Mouse (Mus musculus): ENCODE measurements around the gene Mapk8ip2. TPM values are rescaled to one million over a fixed set of nuclear protein-coding genes. Genes with fewer than 3 reads are reported as not detected.
"Not testable (repeated sequence)": the region's sequence is repeated elsewhere in the genome, so short reads cannot be mapped to it uniquely, and the experiment has no call there.

Mapk8ip2 gene
- polyA plus RNA-seq (2017; shearing (Covaris generic)), result under 1 TPM in 1 of 2 experiments, not detected in 1; 0.34 TPM

- ATAC-seq, result no peak
Observed at GRCm38 (mm10) chr15:89453865-89454478, at the start of gene Mapk8ip2. Mapk8ip2 (plus strand) TSS chr15:89453913.

- ATAC-seq, result no peak
Observed at GRCm38 (mm10) chr15:89404831-89405623, 48.7 kb upstream of the Mapk8ip2 start.

- ATAC-seq, result no peak
Observed at GRCm38 (mm10) chr15:89406691-89407090, 47.0 kb upstream of the Mapk8ip2 start.

- ATAC-seq, result no peak
Observed at GRCm38 (mm10) chr15:89410118-89410517, 43.6 kb upstream of the Mapk8ip2 start, which contains the start of gene Syce3. Syce3 (minus strand) TSS chr15:89410503.

- ATAC-seq, result no peak
Observed at GRCm38 (mm10) chr15:89415282-89415681, 38.4 kb upstream of the Mapk8ip2 start.

- ATAC-seq, result no peak
Observed at GRCm38 (mm10) chr15:89421938-89422337, 31.8 kb upstream of the Mapk8ip2 start.

GRCm38 (mm10) chr15:89424621-89425020, 29.1 kb upstream of the Mapk8ip2 start:
- no peak for ATAC-seq

GRCm38 (mm10) chr15:89425711-89426121, 28.0 kb upstream of the Mapk8ip2 start, which contains the start of gene Cpt1b:
Cpt1b (minus strand) TSS chr15:89425863.
- no peak for ATAC-seq

GRCm38 (mm10) chr15:89426716-89427115, 27.0 kb upstream of the Mapk8ip2 start:
- ATAC-seq, result no peak

- ATAC-seq, result no peak
Observed at GRCm38 (mm10) chr15:89428136-89428790, 25.4 kb upstream of the Mapk8ip2 start.

GRCm38 (mm10) chr15:89428821-89429351, 24.8 kb upstream of the Mapk8ip2 start:
- no peak for ATAC-seq

- ATAC-seq, result peak; percentile 92
Observed at GRCm38 (mm10) chr15:89429352-89430221, 24.1 kb upstream of the Mapk8ip2 start, which contains the start of the genes C730034F03Rik, Gm44502 and Chkb. C730034F03Rik (plus strand) TSS chr15:89429589. Gm44502 (minus strand) TSS chr15:89429696. Chkb (minus strand) TSS chr15:89429908.

- no peak for ATAC-seq
Observed at GRCm38 (mm10) chr15:89430341-89430740, 23.4 kb upstream of the Mapk8ip2 start.

- ATAC-seq, result not testable (repeated sequence)
Observed at GRCm38 (mm10) chr15:89430771-89431170, 22.9 kb upstream of the Mapk8ip2 start.

GRCm38 (mm10) chr15:89431271-89431670, 22.4 kb upstream of the Mapk8ip2 start:
- no peak for ATAC-seq

- no peak for ATAC-seq
Observed at GRCm38 (mm10) chr15:89431806-89432205, 21.9 kb upstream of the Mapk8ip2 start.

- no peak for ATAC-seq
Observed at GRCm38 (mm10) chr15:89432946-89433345, 20.8 kb upstream of the Mapk8ip2 start.

- no peak for ATAC-seq
Observed at GRCm38 (mm10) chr15:89434136-89434535, 19.6 kb upstream of the Mapk8ip2 start.

GRCm38 (mm10) chr15:89435878-89436277, 17.8 kb upstream of the Mapk8ip2 start:
- ATAC-seq, result no peak

GRCm38 (mm10) chr15:89442486-89443070, 11.1 kb upstream of the Mapk8ip2 start:
- no peak for ATAC-seq
